Mouse (Mus musculus): ENCODE measurements around the gene Vmn1r188.
"Not testable (repeated sequence)": the region's sequence is repeated elsewhere in the genome, so short reads cannot be mapped to it uniquely, and the experiment has no call there.

Gene Vmn1r188

DNA sequence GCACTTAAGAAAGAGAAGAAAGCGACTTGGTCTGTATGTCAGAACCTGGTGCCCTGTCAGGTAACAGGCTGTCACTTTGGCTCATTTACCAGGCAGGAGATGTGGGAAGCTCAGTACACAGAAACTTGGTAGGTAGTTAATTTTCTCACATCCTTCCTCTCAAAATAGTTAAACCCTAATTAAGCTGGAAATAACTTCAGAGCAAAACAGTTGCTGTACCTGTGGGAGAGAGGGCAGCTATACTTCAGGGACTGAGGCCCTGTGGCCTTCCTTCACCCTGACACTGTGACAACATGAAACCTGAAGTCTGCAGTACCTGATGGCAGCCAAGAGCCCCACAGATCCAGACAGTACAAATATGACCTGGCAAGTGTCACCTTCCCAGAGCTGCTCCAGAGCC lies at the start of gene Vmn1r188:
TSS of gene Vmn1r188 (plus strand) at position 301 of the 400 bp plus-strand sequence.
- not testable (repeated sequence) for DNase-seq

DNA sequence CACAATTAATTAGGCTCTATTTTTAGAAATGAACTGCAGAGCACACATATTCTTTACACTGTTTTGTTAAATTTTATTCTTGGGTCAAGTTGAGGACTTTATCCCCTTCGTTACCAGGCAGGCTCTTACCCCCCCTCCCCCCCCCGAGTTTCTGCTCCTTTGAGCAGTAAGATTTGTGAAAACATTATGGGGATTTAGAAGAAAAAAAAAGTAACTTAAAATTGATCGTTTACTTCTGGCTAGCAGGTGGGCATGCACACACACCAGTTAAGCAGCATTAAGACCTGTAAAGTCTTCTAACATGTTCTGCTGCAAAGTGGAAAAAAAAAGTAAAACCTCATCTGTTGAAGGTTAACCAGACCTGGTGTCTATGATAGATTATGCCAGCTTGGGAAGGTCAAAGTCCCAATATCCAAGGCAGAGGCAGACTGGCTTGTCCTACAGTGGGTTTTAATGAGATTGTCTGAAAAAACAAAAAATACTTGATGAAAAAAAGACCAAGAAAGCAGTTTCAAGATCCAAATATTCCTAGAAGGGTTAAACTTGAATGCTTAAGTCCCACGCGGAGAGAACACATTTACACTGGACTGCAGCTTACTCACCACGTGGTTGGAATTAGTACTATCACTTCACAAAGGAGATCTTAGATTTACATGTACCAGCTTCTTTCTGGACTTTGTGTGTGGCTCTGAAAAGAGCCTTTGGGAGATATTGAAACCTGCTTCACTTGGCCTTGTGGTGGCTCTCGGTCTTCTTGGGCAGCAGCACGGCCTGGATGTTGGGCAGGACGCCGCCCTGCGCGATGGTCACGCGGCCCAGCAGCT lies 49.6 kb upstream of the Vmn1r188 start:
- DNase-seq = no peak

DNA sequence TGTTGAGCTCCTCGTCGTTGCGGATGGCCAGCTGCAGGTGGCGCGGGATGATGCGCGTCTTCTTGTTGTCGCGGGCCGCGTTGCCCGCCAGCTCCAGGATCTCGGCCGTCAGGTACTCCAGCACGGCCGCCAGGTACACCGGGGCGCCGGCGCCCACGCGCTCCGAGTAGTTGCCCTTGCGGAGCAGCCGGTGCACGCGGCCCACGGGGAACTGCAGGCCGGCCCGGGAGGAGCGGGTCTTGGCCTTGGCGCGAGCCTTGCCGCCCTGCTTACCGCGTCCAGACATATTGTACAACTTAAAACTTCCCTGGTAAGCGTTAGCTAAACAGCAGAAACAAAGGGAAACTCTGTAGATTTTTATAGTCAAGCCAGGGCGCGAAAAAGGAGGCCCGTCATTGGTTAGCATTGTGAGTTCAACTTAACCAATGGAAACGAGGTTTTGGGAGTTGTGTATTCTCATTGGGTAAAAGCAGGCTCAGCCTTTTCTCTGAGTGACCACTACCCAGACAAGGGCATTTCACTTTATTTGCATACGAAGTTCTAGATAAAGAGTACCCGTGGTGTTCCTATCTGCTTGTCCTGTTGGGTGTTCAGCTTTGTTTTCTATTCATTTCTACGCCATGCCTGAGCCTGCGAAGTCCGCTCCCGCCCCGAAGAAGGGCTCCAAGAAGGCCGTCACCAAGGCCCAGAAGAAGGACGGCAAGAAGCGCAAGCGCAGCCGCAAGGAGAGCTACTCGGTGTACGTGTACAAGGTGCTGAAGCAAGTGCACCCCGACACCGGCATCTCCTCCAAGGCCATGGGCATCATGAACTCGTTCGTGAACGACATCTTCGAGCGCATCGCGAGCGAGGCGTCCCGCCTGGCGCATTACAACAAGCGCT lies 48.7 kb upstream of the Vmn1r188 start, which contains the start of the genes Hist1h2ah and Hist1h2bk:
TSS of gene Hist1h2ah (minus strand) at position 302 of the 882 bp plus-strand sequence.
TSS of gene Hist1h2bk (plus strand) at position 604 of the 882 bp plus-strand sequence.
- DNase-seq = peak; percentile 93

DNA sequence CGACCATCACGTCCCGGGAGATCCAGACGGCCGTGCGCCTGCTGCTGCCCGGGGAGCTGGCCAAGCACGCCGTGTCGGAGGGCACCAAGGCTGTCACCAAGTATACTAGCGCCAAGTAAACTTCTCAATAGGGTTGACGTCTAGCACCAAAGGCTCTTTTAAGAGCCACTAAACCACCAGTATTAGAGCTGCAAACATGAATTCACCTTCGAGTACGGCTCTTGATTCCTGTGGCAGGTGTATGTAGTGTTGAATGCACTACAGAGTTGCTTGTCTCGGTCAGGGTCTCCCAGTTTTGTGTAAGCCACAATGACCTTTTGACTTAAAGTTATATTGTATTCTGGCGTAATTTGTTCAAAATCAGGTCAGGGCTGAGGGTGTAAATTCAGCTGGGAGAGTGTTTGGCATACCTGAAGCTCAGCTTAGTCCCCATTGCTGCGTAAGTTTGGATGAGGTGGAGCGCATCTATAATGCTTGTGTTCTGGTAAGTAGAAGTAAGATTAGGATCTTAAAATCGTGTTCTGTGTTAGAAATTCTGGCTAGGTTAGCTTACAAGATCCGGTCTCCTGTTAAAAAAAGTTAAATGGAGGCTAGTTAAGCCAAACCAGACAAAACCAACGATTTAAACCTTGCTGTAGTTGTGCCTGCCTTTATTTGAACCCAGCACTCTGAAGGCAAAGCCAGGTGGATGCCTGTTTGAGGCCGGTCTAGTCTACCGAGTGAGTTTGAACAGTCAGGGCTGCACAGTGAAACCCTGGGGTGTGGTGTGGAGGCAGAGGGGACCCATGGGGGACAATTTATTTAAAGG lies 47.9 kb upstream of the Vmn1r188 start:
- DNase-seq = no peak

DNA sequence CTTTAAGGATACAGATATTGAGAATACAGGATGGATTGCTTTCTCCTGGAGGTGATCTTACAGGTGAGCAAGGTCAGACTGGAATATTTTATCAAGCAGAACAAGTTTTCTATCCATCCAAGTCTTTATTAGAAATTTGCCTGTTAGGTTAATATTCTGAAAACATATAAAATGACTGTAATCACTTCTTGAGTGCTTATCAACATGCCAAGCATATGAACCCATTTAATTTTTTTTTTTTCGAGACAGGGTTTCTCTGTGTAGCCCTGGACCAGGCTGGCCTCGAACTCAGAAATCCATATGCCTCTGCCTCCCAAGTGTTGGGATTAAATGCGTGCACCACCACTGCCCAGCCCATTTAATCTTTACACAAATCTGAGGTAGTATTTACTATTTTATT lies 47.3 kb upstream of the Vmn1r188 start:
- DNase-seq = no peak

DNA sequence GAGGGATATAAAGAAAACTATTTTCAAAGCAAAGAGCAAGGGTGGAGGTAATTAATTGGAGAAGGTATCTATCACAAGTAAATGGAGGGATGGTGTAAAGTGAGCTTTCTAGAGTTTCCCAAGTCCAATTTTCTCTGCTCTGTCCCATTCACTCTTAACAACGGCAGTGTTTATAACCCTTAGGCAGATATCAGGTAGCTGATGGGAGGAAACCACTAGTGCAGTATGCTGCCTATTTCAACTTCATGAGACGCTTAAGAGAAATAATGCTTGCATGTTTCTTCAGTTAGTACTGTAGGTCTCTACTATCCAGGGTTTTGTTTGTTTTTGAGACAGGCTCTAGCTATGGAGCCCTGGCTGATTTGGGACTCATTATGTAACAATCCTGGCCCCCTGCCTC lies 46.8 kb upstream of the Vmn1r188 start:
- DNase-seq = no peak

DNA sequence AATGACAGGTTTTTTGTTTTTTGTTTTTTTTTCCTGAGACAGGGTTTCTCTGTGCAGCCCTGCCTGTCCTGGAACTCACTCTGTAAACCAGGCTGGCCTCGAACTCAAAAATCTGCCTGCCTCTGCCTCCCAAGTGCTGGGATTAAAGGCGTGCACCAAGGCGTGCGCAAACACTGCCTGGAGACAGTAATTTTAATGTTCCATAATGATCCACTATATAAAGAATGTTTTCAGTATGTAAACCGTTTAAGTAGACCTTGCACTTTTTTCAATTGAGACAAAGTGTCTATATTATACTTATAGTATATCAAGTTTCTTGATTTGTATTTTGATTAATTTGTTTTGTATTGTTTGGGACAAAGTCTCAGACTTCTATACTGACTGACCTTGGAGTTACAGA lies 44.9 kb upstream of the Vmn1r188 start:
- no peak for DNase-seq

DNA sequence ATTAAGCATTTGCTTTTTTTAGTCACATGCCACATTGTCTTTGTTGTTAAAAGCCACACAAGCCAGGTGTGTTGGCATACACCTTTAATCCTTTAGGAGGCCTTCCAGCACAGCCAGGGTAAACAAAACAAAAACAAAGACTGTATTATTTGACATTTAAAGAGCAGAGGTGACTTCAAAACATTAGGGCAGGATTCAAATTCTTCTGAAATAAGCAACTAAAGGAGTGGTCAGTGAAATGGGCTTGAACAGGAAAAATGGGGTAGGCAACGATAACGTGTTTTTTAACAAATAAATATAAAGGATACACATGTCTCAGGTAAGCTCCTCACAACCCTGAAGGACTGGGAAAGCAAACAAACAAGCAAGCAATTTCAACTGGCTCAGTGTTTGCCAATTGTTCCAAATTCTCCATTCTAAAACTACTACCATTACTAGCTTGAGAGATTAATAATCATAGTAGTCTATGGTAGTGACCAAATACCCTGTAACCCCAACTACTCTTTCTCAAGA lies 44.2 kb upstream of the Vmn1r188 start:
- no peak for DNase-seq

DNA sequence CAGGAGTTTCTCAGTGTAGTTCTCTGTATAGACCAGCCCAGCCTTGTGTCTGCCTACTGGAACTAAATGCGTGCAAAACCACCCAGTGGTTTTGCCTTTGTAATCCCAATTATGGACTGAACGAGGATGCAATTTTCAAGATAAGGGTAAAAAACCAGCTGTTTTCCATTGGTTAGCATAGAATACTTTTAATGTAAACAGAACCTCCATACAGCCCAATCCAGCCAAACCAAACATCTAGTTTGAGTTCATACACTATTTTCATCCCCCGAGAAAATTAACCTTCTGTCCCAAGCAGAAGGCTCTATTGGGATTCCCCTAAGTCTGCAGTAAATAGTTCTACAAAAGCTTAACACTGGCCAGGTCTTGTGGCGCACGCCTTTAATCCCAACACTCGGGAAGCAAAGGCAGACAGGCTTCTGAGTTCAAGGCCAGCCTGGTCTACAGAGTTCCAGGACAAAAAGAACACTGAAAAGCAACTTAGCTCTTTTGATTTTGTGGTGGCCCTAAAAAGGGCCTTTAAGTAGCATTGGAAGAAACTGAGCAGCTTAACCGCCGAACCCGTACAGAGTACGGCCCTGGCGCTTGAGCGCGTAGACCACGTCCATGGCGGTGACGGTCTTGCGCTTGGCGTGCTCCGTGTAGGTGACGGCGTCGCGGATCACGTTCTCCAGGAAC lies 43.6 kb upstream of the Vmn1r188 start:
- no peak for DNase-seq

DNA sequence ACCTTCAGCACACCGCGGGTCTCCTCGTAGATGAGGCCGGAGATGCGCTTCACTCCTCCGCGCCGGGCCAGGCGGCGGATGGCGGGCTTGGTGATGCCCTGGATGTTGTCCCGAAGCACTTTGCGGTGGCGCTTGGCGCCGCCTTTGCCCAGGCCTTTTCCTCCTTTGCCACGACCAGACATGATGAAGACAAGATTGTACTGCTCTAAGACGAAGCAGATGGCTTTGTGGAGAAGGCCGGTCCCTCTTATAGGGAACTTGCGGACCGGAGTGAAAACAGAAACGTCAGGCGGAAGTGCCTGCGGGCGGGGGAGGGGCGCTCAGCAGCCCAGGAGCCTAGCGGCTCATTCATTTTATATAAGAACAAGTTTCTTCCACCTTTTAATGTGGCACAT lies 43.1 kb upstream of the Vmn1r188 start, which contains the start of gene Hist1h4i:
TSS of gene Hist1h4i (minus strand) at position 221 of the 395 bp plus-strand sequence.
- peak; percentile 96 for DNase-seq

DNA sequence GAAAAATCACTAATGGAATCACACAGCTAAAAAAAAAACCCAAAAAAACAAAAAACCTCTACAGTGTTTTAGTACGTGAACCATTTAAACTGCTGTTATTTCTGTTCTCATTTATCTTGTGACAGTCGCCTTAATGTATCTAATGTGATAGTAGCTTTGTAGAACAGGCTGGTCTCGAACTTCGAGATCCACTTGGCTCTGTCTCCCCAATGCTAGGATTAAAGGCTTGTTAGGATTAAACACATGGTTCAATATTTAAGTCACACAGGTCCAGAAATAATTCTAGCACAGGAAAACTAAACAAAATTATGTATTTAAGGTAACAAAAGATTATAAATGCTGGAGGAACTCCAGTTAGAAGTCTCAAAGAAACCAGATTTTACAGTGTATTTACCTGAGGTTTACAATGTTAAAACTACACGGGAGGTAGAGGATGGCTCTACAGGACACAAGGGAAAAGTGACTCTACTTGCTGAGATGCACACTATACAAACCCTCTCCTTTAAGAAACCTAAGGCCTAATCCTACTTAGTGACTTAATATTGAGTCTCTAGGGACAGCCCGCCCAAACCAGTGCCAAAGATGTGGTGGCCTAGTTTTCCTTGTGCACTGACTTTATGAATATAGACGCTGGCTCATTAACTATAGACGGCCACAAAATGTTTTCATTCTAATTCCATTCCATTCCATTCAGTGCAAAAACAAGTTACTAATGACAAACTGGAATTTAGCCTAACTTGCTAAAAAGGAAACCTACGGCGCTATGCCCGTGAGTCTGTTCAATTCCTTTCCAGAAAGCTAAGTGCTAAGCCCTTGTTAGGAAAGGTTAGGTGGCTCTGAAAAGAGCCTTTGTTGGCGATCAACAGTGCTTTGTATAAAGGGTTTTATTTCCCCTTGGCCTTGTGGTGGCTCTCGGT lies 42.3 kb upstream of the Vmn1r188 start:
- DNase-seq = no peak

DNA sequence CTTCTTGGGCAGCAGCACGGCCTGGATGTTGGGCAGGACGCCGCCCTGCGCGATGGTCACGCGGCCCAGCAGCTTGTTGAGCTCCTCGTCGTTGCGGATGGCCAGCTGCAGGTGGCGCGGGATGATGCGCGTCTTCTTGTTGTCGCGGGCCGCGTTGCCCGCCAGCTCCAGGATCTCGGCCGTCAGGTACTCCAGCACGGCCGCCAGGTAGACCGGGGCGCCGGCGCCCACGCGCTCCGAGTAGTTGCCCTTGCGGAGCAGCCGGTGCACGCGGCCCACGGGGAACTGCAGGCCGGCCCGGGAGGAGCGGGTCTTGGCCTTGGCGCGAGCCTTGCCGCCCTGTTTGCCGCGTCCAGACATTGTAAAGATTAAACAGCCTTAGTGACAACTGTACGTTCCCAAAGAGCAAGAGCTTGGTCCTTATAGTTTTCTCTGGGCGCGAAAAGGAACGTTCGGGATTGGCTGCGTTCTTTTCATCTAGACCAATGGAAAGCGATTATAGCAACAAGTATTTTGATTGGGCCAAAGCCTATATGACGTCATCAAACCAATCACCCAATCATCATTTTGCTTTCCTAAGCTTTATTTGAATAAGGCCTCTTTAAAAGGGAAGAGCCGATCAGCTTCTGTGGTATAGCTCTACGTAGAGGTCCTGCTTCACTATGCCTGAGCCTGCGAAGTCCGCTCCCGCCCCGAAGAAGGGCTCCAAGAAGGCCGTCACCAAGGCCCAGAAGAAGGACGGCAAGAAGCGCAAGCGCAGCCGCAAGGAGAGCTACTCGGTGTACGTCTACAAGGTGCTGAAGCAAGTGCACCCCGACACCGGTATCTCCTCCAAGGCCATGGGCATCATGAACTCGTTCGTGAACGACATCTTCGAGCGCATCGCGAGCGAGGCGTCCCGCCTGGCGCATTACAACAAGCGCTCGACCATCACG lies 41.4 kb upstream of the Vmn1r188 start, which contains the start of the genes Hist1h2ag and Hist1h2bj:
TSS of gene Hist1h2ag (minus strand) at position 377 of the 935 bp plus-strand sequence.
TSS of gene Hist1h2bj (plus strand) at position 647 of the 935 bp plus-strand sequence.
- peak; percentile 96 for DNase-seq

DNA sequence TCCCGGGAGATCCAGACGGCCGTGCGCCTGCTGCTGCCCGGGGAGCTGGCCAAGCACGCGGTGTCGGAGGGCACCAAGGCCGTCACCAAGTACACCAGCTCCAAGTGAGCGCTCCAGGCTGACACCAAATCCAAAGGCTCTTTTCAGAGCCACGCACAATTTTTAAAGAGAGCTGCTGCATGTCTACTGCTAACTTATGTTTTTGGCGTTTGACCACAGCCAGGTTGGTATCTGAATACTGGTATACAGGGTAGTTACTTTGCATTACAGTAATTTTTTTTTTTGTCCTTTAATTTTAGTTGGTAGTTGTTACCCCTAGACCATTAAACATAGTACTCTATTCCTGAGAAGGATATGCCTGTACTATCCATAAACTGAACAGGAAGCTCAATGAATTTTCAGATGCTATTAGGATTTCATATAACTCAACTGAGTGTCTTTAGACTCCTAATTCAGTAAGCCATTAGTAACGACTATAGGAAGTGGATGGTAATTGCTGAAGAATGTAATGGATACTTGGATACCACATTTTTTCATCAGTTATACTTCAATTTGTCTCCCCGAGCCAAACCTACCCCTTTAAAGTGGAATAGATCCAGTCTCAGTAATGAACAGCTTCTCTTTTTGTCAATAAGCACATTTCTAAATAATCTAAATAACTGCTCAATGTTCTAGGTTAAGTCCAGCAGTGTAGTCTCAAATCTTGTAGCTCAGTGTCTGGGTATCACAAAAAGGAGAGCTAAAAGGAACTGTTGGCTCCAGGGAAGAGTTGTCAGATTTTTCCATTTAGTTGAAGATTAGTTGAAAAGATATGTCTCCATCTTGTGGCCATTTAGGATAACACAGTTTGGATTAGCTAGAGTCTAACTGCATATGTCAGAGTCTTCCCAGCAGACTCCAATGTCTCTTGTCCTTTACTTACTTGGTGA lies 40.5 kb upstream of the Vmn1r188 start:
- no peak for DNase-seq

DNA sequence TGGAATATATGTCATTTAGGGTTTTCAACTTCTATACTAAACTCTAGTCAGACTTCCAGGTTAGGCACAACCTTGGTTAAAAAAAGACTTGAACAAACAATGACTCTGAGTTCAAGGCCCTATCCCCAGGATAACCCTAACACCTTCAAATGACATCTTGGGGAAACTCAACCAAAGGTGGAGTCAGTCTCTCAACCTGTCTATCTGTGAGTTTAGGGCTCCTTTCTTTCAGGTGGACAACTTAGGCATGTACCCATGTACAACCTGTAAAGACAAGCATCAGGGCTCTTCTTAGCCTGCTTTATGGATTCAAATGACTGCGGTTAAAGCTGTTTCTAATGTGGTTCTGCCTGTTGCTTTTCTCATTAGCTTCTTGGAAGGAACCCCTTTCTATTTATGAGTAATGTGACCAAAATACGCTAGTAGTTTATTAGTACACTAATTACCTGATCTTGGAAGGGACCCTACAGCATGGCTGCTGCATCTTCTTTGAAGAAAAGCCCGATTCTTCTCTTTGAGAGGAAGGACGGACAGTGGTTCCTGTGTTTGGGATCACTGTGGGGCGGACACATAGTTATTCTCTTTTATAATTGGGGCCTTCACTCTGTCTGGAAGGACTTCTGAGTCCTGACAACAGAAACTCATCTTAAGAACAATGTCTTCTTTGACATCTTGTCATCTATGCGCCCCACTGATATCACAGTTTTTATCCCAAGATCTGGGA lies 39.6 kb upstream of the Vmn1r188 start:
- no peak for DNase-seq

DNA sequence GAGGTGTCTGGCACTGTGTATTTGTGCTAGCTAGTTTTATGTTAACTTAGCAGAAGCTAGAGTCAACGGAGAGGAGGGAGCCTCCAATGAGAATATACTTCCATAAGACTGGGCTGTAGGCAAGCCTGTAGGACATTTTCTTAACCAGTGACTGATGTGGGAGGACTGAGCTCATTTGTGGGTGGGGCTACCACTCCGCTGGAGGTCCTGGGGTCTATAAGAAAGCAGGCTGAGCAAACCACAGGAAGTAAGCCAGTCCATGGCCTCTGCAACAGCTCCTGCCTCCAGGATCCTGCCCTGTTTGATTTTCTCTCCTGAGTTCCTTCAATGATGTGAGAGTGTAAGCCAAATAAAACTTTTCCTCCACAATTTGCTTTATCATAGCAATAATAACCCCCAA lies 38.9 kb upstream of the Vmn1r188 start:
- DNase-seq = no peak

DNA sequence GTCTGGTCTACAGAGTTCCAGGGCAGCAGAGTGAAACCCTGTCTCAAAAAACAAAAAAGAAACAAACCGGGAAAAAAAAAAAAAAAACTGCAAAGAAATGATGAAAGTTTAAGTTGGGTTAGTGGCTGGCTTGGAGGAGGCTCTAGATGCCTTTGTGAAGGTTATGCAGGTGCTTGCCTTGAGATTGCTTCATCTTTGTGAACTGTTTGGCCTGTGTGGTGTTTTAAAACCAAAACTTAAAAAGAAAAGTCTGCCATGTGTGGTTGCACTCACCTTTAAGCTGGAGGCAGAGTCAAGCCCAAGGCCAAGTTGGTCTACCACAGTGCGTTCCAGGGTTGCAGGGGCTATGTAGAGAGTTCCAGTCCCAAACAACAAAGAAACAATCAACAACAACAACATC lies 35.2 kb upstream of the Vmn1r188 start:
- DNase-seq = no peak

DNA sequence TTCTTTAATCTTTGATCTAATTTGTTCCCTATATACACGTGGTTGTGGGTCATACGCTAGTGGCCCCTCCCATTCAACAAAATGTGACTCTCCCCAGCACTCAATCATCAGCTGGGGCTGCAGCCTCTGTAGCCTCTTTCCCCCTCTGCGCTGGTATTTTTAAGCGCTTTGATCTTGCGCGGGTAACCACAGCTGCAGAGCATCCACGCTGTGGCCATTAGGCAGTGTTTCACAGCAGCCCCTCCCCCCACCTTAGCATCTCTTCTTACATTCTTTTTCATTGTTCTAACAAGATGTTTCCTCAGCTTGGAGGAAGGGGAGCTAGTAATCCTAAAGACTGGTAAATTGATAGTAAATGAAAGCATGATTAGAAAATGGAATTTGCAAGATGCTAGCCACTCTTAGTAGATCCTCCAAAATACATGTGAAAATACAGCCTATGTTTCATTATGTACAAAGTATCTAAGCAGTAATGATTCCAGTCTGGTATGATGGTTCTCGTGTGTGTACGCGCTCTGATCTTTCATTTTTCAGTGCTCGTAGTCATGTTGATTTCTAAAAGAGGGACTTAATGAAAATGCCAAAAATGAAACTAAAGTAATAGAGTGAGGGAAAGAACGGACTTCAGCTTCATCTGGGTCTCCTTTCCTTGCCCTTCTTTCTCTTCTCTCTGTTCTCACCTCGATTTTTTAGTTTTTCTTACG lies 34.4 kb upstream of the Vmn1r188 start:
- no peak for DNase-seq

Data from layer of hippocampus, adult 9-11 months (tissue).